Mouse (Mus musculus) ES-Bruce4 (cell line): ENCODE measurements at regions not wholly inside any gene's neighbourhood (a gene's known extent, or its start where the extent isn't known, plus 50 kb on each side); places are given as distances from the start of the nearest gene placed in this dataset.

Source experiments
- H3K27ac ChIP-seq: 2 replicates; pipeline ENCODE4 v1.5.1; 2012; ENCODE audit warnings: low read length, inconsistent platforms; ENCODE audit not compliant: insufficient read depth
- H3K27me3 ChIP-seq: 2 replicates; pipeline ENCODE4 v1.6.1; 2012; ENCODE audit warnings: mild to moderate bottlenecking, low read length, inconsistent platforms; ENCODE audit not compliant: control insufficient read depth, poor library complexity, insufficient read depth, severe bottlenecking
- H3K36me3 ChIP-seq: 2 replicates; pipeline ENCODE4 v1.6.1; 2012; ENCODE audit warnings: inconsistent platforms, mild to moderate bottlenecking, low read length, moderate library complexity; ENCODE audit not compliant: control insufficient read depth, poor library complexity, insufficient read depth, severe bottlenecking
- H3K4me1 ChIP-seq: one replicate; pipeline ENCODE4 v1.8.1; 2011; ENCODE audit warnings: low read length; ENCODE audit not compliant: control insufficient read depth, insufficient read depth
- H3K4me3 ChIP-seq: 2 replicates; pipeline ENCODE4 v1.5.1; 2011; ENCODE audit warnings: low read depth, mild to moderate bottlenecking, low read length
- H3K9ac ChIP-seq: 2 replicates; pipeline ENCODE4 v1.6.1; 2012; ENCODE audit warnings: low read depth, mild to moderate bottlenecking, inconsistent platforms; ENCODE audit not compliant: poor library complexity, severe bottlenecking
- H3K9me3 ChIP-seq: replicated peaks from 2 replicates; pipeline ENCODE4 v1.6.1; 2012; ENCODE audit warnings: mild to moderate bottlenecking, low read length, inconsistent platforms; ENCODE audit not compliant: control insufficient read depth, poor library complexity, insufficient read depth, severe bottlenecking
- CTCF ChIP-seq: IDR thresholded peaks from one replicate; pipeline ENCODE4 v1.8.1; 2011; ENCODE audit warnings: low read depth, low read length
- EP300 ChIP-seq: IDR thresholded peaks from 2 replicates; pipeline ENCODE4 v1.6.1; 2011; ENCODE audit warnings: low read depth, low read length; ENCODE audit not compliant: insufficient read depth
- POLR2A ChIP-seq: IDR thresholded peaks from one replicate; pipeline ENCODE4 v1.8.1; 2011; ENCODE audit warnings: low read length; ENCODE audit not compliant: insufficient read depth

- H3K27me3 ChIP-seq, result no peaks in the 10 kb centered on the region
- no peak overlapping the region for H3K4me3 ChIP-seq
- H3K4me1 ChIP-seq, result no peaks in the 10 kb centered on the region
- H3K27ac ChIP-seq, result no peak overlapping the region
- TF ChIP-seq EP300 (no peak), POLR2A (no peak), CTCF (no peak)
- no peak overlapping the region for H3K9ac ChIP-seq
- H3K36me3 ChIP-seq, result no peaks in the 10 kb centered on the region
- H3K9me3 ChIP-seq, result peaks cover 3% of the 10 kb centered on the region; the same call in 1 of the 2 replicates
Measured at GRCm38 (mm10) chr14:45796665-45797319, 138.8 kb upstream of the Ddhd1 start.

- no peaks in the 10 kb centered on the region for H3K27me3 ChIP-seq
- no peak overlapping the region for H3K27ac ChIP-seq
- no peak overlapping the region for H3K4me3 ChIP-seq
- no peaks in the 10 kb centered on the region for H3K36me3 ChIP-seq
- no peaks in the 10 kb centered on the region for H3K4me1 ChIP-seq
- H3K9me3 ChIP-seq, result peaks cover 3% of the 10 kb centered on the region; the same call in 1 of the 2 replicates
- no peak overlapping the region for H3K9ac ChIP-seq
- TF ChIP-seq CTCF (no peak), EP300 (no peak), POLR2A (no peak)
Measured at GRCm38 (mm10) chr14:45797320-45797696, 139.4 kb upstream of the Ddhd1 start.

- Histone ChIP-seq H3K4me1 (no peaks in the 10 kb centered on the region), H3K27me3 (no peaks in the 10 kb centered on the region), H3K9ac (no peak overlapping the region), H3K36me3 (no peaks in the 10 kb centered on the region), H3K27ac (no peak overlapping the region), H3K4me3 (no peak overlapping the region), H3K9me3 (peaks cover 3% of the 10 kb centered on the region; the same call in 1 of the 2 replicates)
- TF ChIP-seq POLR2A, result no peak
- TF ChIP-seq EP300, result no peak
- no peak for TF ChIP-seq CTCF
Measured at GRCm38 (mm10) chr14:45799286-45799685, 141.3 kb upstream of the Ddhd1 start.

GRCm38 (mm10) chr14:45805950-45806349, 148.0 kb upstream of the Ddhd1 start:
- H3K27ac ChIP-seq, result no peak overlapping the region
- no peaks in the 10 kb centered on the region for H3K27me3 ChIP-seq
- TF ChIP-seq EP300 (no peak), POLR2A (no peak), CTCF (no peak)
- no peak overlapping the region for H3K9ac ChIP-seq
- H3K4me3 ChIP-seq, result no peak overlapping the region
- no peaks in the 10 kb centered on the region for H3K9me3 ChIP-seq
- no peaks in the 10 kb centered on the region for H3K4me1 ChIP-seq
- no peaks in the 10 kb centered on the region for H3K36me3 ChIP-seq

GRCm38 (mm10) chr14:45806726-45807280, 148.9 kb upstream of the Ddhd1 start:
- Histone ChIP-seq H3K27me3 (no peaks in the 10 kb centered on the region), H3K9me3 (no peaks in the 10 kb centered on the region), H3K36me3 (no peaks in the 10 kb centered on the region), H3K9ac (no peak overlapping the region), H3K4me3 (no peak overlapping the region), H3K4me1 (no peaks in the 10 kb centered on the region), H3K27ac (no peak overlapping the region)
- TF ChIP-seq EP300 (no peak), CTCF (no peak), POLR2A (no peak)

GRCm38 (mm10) chr14:45807767-45808166, 149.8 kb upstream of the Ddhd1 start:
- Histone ChIP-seq H3K9me3 (no peaks in the 10 kb centered on the region), H3K27ac (no peak overlapping the region), H3K36me3 (no peaks in the 10 kb centered on the region), H3K4me1 (no peaks in the 10 kb centered on the region), H3K4me3 (no peak overlapping the region), H3K9ac (no peak overlapping the region), H3K27me3 (no peaks in the 10 kb centered on the region)
- no peak for TF ChIP-seq EP300
- no peak for TF ChIP-seq POLR2A
- TF ChIP-seq CTCF, result no peak
